Mouse (Mus musculus) bone marrow, adult 2 months (tissue): ENCODE data around the gene Ush2a.

Source experiments
- CTCF ChIP-seq: fragments of 200-500 bp; IDR thresholded peaks from 2 replicates; pipeline ENCODE4 v1.5.1; 2011; ENCODE audit warnings: low read length, control low read depth; ENCODE audit not compliant: control insufficient read depth, insufficient read depth
- POLR2A ChIP-seq: fragments of 200-500 bp; IDR thresholded peaks from 2 replicates; pipeline ENCODE4 v1.6.1; 2011; ENCODE audit warnings: low read depth, mild to moderate bottlenecking, control low read depth, low read length, borderline replicate concordance; ENCODE audit not compliant: control insufficient read depth

DNA sequence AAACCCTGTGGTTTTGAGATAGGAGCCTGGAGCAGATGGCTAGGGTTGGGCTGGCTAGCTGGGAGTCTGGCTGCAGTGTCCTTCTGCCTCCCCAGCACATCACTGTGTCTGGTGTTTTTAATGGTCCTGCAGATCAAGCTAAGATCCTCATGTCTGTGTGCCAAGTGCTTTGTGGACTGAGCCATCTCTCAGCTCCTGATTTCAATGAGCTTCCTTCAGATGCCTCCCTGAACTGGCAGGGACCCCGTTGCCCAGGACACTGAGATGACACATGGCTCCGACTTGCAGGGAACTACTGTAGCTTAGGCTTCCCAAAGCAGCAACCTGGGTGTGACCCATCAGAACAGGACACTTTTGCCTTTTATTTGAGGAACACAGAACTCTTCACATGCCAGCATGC, 72.1 kb downstream of the Ush2a start:
- TF ChIP-seq CTCF, result no peak
- no peak for TF ChIP-seq POLR2A
